In the genomic region with DNA sequence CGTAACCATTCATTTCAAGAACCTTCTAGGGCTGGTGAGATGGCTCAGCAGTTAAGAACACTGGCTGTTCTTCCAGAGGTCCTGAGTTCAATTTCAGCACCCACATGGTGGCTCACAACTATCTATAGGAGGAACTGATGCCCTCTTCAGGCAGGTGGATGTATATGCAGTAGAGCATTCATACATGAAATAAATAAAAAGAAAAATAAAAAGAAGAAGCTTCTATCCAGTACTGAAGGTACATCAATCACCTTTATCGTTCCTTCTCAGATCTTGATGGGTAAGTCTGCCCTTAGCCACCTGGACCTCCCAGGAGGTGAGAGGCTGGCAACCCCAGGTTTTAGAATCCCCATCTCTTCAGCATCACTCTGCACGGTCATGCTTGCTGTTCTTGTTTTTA, we compare ENCODE assay signal across 33 mouse cellular contexts. TPM values are rescaled to one million over a fixed set of nuclear protein-coding genes. Genes with fewer than 3 reads are reported as not detected.
DNase-seq lines count a peak whose midpoint lies in the region; ATAC-seq and TF ChIP-seq lines count a peak whose summit lies in the region.
"Had no signal": no experiment of that assay in that cellular context is flagged by ENCODE, and none has a peak within 500 bp of the region (broad histone marks: within the 10 kb centered on the region; RNA-seq: fewer than 3 reads in every experiment).

No protein-coding gene starts in this region.

- no peak overlapping the region for H3K9ac ChIP-seq in intestine, postnatal 0 days (ENCODE audit: low read depth, low read length)
- no peak overlapping the region for H3K9ac ChIP-seq in intestine, embryonic 15.5 days
- no peak overlapping the region for H3K9ac ChIP-seq in liver, postnatal 0 days (replicated peaks)
- H3K9ac ChIP-seq in liver, embryonic 11.5 days (ENCODE audit: low read depth, low read length), result no peak overlapping the region
- H3K9ac ChIP-seq in forebrain, embryonic 15.5 days (replicated peaks), result no peak overlapping the region
- H3K9ac ChIP-seq: embryonic facial prominence, embryonic 12.5 days; heart, embryonic 15.5 days; hindbrain, embryonic 12.5 days; limb, embryonic 15.5 days; neural tube, embryonic 12.5 days had no signal

- H3K27me3 ChIP-seq in intestine, postnatal 0 days (replicated peaks; ENCODE audit: control insufficient read depth, insufficient read depth, low read length), result peaks cover 40% of the 10 kb centered on the region
- peaks cover 39% of the 10 kb centered on the region for H3K27me3 ChIP-seq in intestine, embryonic 15.5 days (replicated peaks)
- peaks cover 38% of the 10 kb centered on the region for H3K27me3 ChIP-seq in liver, postnatal 0 days (ENCODE audit: insufficient read depth, low read length)
- peaks cover 35% of the 10 kb centered on the region for H3K27me3 ChIP-seq in liver, embryonic 11.5 days (replicated peaks; ENCODE audit: control insufficient read depth, insufficient read depth, low read length)
- H3K27me3 ChIP-seq in forebrain, embryonic 15.5 days, result peaks cover 27% of the 10 kb centered on the region

- no peak for DNase-seq in liver, postnatal 0 days
- no peak for DNase-seq in liver, embryonic 11.5 days (ENCODE audit: low spot score)
- DNase-seq in ES-CJ7 (ENCODE audit: low read depth, low spot score), result peak; percentile 49
- no peak for DNase-seq in ovary, postnatal 10 days (ENCODE audit: low spot score)
- DNase-seq: adrenal gland, postnatal 14 days; cerebellum, adult 11 months; cerebellum, adult 9-10 months; cerebellum, postnatal 36 days; gastrocnemius, postnatal 10 days; heart, postnatal 36 days; kidney, postnatal 36 days; lung, adult 2 months; lung, postnatal 14 days; right cerebral cortex, postnatal 4 days; thymus, adult 2 months; thymus, postnatal 36 days had no signal

- no peak for TF ChIP-seq EP300 in liver, postnatal 0 days (IDR thresholded peaks at IDR 0.05; ENCODE audit: low read depth)

- no peaks in the 10 kb centered on the region for H3K9me3 ChIP-seq in intestine, postnatal 0 days (ENCODE audit: control insufficient read depth)
- H3K9me3 ChIP-seq in intestine, embryonic 15.5 days, result no peaks in the 10 kb centered on the region
- H3K9me3 ChIP-seq in liver, postnatal 0 days (ENCODE audit: low read length), result no peaks in the 10 kb centered on the region
- H3K9me3 ChIP-seq in liver, embryonic 11.5 days (ENCODE audit: control insufficient read depth, low read length), result no peaks in the 10 kb centered on the region
- H3K9me3 ChIP-seq in forebrain, embryonic 15.5 days, result no peaks in the 10 kb centered on the region
- H3K9me3 ChIP-seq: embryonic facial prominence, embryonic 12.5 days; forebrain, embryonic 10.5 days; G1E; heart, embryonic 15.5 days; hindbrain, embryonic 12.5 days; limb, embryonic 10.5 days; limb, embryonic 15.5 days; midbrain, embryonic 10.5 days; neural tube, embryonic 12.5 days had no signal

- no peak for ATAC-seq in intestine, postnatal 0 days
- no peak for ATAC-seq in intestine, embryonic 15.5 days
- no peak for ATAC-seq in liver, postnatal 0 days
- no peak for ATAC-seq in liver, embryonic 11.5 days (replicated peaks; ENCODE audit: low FRiP score)
- ATAC-seq in forebrain, embryonic 15.5 days (replicated peaks), result no peak
- ATAC-seq: forebrain, embryonic 16.5 days; hindbrain, postnatal 0 days; intestine, embryonic 16.5 days; Patski had no signal

- no peak overlapping the region for H3K4me3 ChIP-seq in intestine, postnatal 0 days (ENCODE audit: low read depth, low read length)
- H3K4me3 ChIP-seq in intestine, embryonic 15.5 days (replicated peaks), result no peak overlapping the region
- no peak overlapping the region for H3K4me3 ChIP-seq in liver, postnatal 0 days (ENCODE audit: low read depth, low read length)
- no peak overlapping the region for H3K4me3 ChIP-seq in liver, embryonic 11.5 days (ENCODE audit: low read depth, low read length)
- H3K4me3 ChIP-seq in forebrain, embryonic 15.5 days, result no peak overlapping the region
- H3K4me3 ChIP-seq: embryonic facial prominence, embryonic 12.5 days; forebrain, embryonic 10.5 days; heart, embryonic 15.5 days; hindbrain, embryonic 12.5 days; limb, embryonic 10.5 days; limb, embryonic 15.5 days; midbrain, embryonic 10.5 days; myocyte; neural tube, embryonic 12.5 days had no signal

- H3K27ac ChIP-seq in intestine, postnatal 0 days (ENCODE audit: low read depth, low read length), result no peak overlapping the region
- H3K27ac ChIP-seq in intestine, embryonic 15.5 days, result no peak overlapping the region
- no peak overlapping the region for H3K27ac ChIP-seq in liver, postnatal 0 days (ENCODE audit: low read depth)
- no peak overlapping the region for H3K27ac ChIP-seq in liver, embryonic 11.5 days (ENCODE audit: low read depth, low read length)
- no peak overlapping the region for H3K27ac ChIP-seq in forebrain, embryonic 15.5 days (replicated peaks)
- H3K27ac ChIP-seq: embryonic facial prominence, embryonic 12.5 days; forebrain, embryonic 10.5 days; heart, embryonic 15.5 days; hindbrain, embryonic 12.5 days; hindbrain, postnatal 0 days; limb, embryonic 10.5 days; limb, embryonic 15.5 days; midbrain, embryonic 10.5 days; neural tube, embryonic 12.5 days had no signal

- H3K36me3 ChIP-seq in intestine, postnatal 0 days (ENCODE audit: control insufficient read depth, insufficient read depth), result no peaks in the 10 kb centered on the region
- H3K36me3 ChIP-seq in intestine, embryonic 15.5 days, result no peaks in the 10 kb centered on the region
- no peaks in the 10 kb centered on the region for H3K36me3 ChIP-seq in liver, postnatal 0 days (replicated peaks; ENCODE audit: insufficient read depth, low read length)
- no peaks in the 10 kb centered on the region for H3K36me3 ChIP-seq in liver, embryonic 11.5 days (ENCODE audit: control insufficient read depth, insufficient read depth, low read length)
- no peaks in the 10 kb centered on the region for H3K36me3 ChIP-seq in forebrain, embryonic 15.5 days
- H3K36me3 ChIP-seq: embryonic facial prominence, embryonic 12.5 days; forebrain, embryonic 10.5 days; G1E; heart, embryonic 15.5 days; hindbrain, embryonic 12.5 days; limb, embryonic 10.5 days; limb, embryonic 15.5 days; midbrain, embryonic 10.5 days; neural tube, embryonic 12.5 days had no signal

- WGBS in intestine, postnatal 0 days, result 72% methylated on average over 3 of the region's 3 CpGs
- WGBS in intestine, embryonic 15.5 days, result 66% methylated on average over 3 of the region's 3 CpGs
- 79% methylated on average over 3 of the region's 3 CpGs for WGBS in liver, postnatal 0 days (ENCODE audit: insufficient replicate concordance)
- 71% methylated on average over 3 of the region's 3 CpGs for WGBS in liver, embryonic 11.5 days
- WGBS in forebrain, embryonic 15.5 days, result 78% methylated on average over 3 of the region's 3 CpGs

- TF ChIP-seq CTCF in intestine, postnatal 0 days (IDR thresholded peaks at IDR 0.05; ENCODE audit: low read depth), result peak; percentile 35
- peak; percentile 33 for TF ChIP-seq CTCF in liver, postnatal 0 days (IDR thresholded peaks at IDR 0.05; ENCODE audit: low read depth)

- H3K4me2 ChIP-seq in intestine, postnatal 0 days (replicated peaks; ENCODE audit: low read depth), result no peak overlapping the region
- no peak overlapping the region for H3K4me2 ChIP-seq in intestine, embryonic 15.5 days (replicated peaks)
- H3K4me2 ChIP-seq in liver, postnatal 0 days (ENCODE audit: low read depth, low read length), result no peak overlapping the region
- no peak overlapping the region for H3K4me2 ChIP-seq in liver, embryonic 11.5 days
- H3K4me2 ChIP-seq in forebrain, embryonic 15.5 days (replicated peaks), result no peak overlapping the region
- H3K4me2 ChIP-seq: embryonic facial prominence, embryonic 12.5 days; heart, embryonic 15.5 days; hindbrain, embryonic 12.5 days; limb, embryonic 15.5 days; neural tube, embryonic 12.5 days had no signal

- H3K4me1 ChIP-seq in intestine, postnatal 0 days (replicated peaks; ENCODE audit: control insufficient read depth, insufficient read depth, low read length), result 0 out of 2 replicates have a peak, but pooled peaks cover 4% of the 10 kb centered on the region
- peaks cover 17% of the 10 kb centered on the region for H3K4me1 ChIP-seq in intestine, embryonic 15.5 days (replicated peaks)
- H3K4me1 ChIP-seq in liver, postnatal 0 days (ENCODE audit: insufficient read depth), result peaks cover 26% of the 10 kb centered on the region
- peaks cover 15% of the 10 kb centered on the region for H3K4me1 ChIP-seq in liver, embryonic 11.5 days (replicated peaks; ENCODE audit: control insufficient read depth, insufficient read depth, low read length)
- H3K4me1 ChIP-seq in forebrain, embryonic 15.5 days, result peaks cover 9% of the 10 kb centered on the region

RNA-seq across cellular contexts. Expression of a gene that starts 2.5 kb away (rescaled TPM):
- 0.10 TPM in 1 of 2 replicates, not detected in the other for polyA plus RNA-seq in intestine, postnatal 0 days (2015; fragmentation: Nextera tagmentation; extraction: Ambion mirVana)
- 0.09 and 0.20 TPM in 2 replicates for polyA plus RNA-seq in intestine, embryonic 15.5 days (2015; fragmentation: Nextera tagmentation; extraction: Ambion mirVana)
- 0.08 and 0.19 TPM in 2 replicates for polyA plus RNA-seq in liver, postnatal 0 days (2015; fragmentation: Nextera tagmentation; extraction: Ambion mirVana)
- polyA plus RNA-seq in liver, embryonic 11.5 days (2014; fragmentation: Nextera tagmentation; extraction: Ambion mirVana), result 0.84 and 0.86 TPM in 2 replicates
- 0.19 and 0.36 TPM in 2 replicates for polyA plus RNA-seq in forebrain, embryonic 15.5 days (2015; fragmentation: Nextera tagmentation; extraction: Ambion mirVana)
- polyA plus RNA-seq: G1E; neural tube, embryonic 12.5 days; Patski had no signal

RNA-seq across cellular contexts. Expression of a gene that starts 31.9 kb away (rescaled TPM):
- polyA plus RNA-seq in intestine, postnatal 0 days (2015; fragmentation: Nextera tagmentation; extraction: Ambion mirVana), result 4.1 and 4.4 TPM in 2 replicates
- polyA plus RNA-seq in intestine, embryonic 15.5 days (2015; fragmentation: Nextera tagmentation; extraction: Ambion mirVana), result 14.5 and 16.3 TPM in 2 replicates
- polyA plus RNA-seq in liver, postnatal 0 days (2015; fragmentation: Nextera tagmentation; extraction: Ambion mirVana), result 3.7 and 3.8 TPM in 2 replicates
- 17.0 and 18.4 TPM in 2 replicates for polyA plus RNA-seq in liver, embryonic 11.5 days (2014; fragmentation: Nextera tagmentation; extraction: Ambion mirVana)
- polyA plus RNA-seq in forebrain, embryonic 15.5 days (2015; fragmentation: Nextera tagmentation; extraction: Ambion mirVana), result 16.5 and 17.0 TPM in 2 replicates

RNA-seq across cellular contexts. Expression of a gene that starts 37.2 kb away (rescaled TPM):
- 53.1 and 55.0 TPM in 2 replicates for polyA plus RNA-seq in intestine, postnatal 0 days (2015; fragmentation: Nextera tagmentation; extraction: Ambion mirVana)
- 74.4 and 80.6 TPM in 2 replicates for polyA plus RNA-seq in intestine, embryonic 15.5 days (2015; fragmentation: Nextera tagmentation; extraction: Ambion mirVana)
- polyA plus RNA-seq in liver, postnatal 0 days (2015; fragmentation: Nextera tagmentation; extraction: Ambion mirVana), result 43.6 and 46.4 TPM in 2 replicates
- polyA plus RNA-seq in liver, embryonic 11.5 days (2014; fragmentation: Nextera tagmentation; extraction: Ambion mirVana), result 27.1 and 33.3 TPM in 2 replicates
- 89.3 and 94.1 TPM in 2 replicates for polyA plus RNA-seq in forebrain, embryonic 15.5 days (2015; fragmentation: Nextera tagmentation; extraction: Ambion mirVana)
